Mouse (Mus musculus): Measurements from ENCODE around the gene Ltc4s.

- TF ChIP-seq CTCF (IDR thresholded peaks at IDR 0.05; ENCODE audit: insufficient read depth, low read depth, low read length) = no peak
- no peak for TF ChIP-seq POLR2A (IDR thresholded peaks at IDR 0.05; ENCODE audit: insufficient read depth, low read depth, low read length)
These were observed 23.8 kb downstream of the Ltc4s start for GRCm38 (mm10) chr11:50214631-50215030.
